Mouse (Mus musculus) ES-E14 (cell line): Measurements from ENCODE around the gene Gsta4.

Experiments used
- CHD2 ChIP-seq: IDR thresholded peaks from 2 replicates; pipeline ENCODE4 v1.6.1; 2014; ENCODE audit warnings: mild to moderate bottlenecking, low read depth, low read length, inconsistent platforms
- HCFC1 ChIP-seq: IDR thresholded peaks from 2 replicates; pipeline ENCODE4 v1.6.1; 2012; ENCODE audit warnings: low read length, inconsistent platforms, borderline replicate concordance; ENCODE audit not compliant: insufficient read depth
- MAFK ChIP-seq: IDR thresholded peaks from 2 replicates; pipeline ENCODE4 v1.6.1; 2014; ENCODE audit warnings: mild to moderate bottlenecking, low read depth, low read length, inconsistent platforms; ENCODE audit not compliant: insufficient read depth
- ZC3H11A ChIP-seq: IDR thresholded peaks from 2 replicates; pipeline ENCODE4 v1.6.1; 2012; ENCODE audit warnings: low read depth, mild to moderate bottlenecking, inconsistent platforms, low read length, borderline replicate concordance
- ZNF384 ChIP-seq: IDR thresholded peaks from 2 replicates; pipeline ENCODE4 v1.6.1; 2012; ENCODE audit warnings: low read depth, low read length, inconsistent platforms

DNA sequence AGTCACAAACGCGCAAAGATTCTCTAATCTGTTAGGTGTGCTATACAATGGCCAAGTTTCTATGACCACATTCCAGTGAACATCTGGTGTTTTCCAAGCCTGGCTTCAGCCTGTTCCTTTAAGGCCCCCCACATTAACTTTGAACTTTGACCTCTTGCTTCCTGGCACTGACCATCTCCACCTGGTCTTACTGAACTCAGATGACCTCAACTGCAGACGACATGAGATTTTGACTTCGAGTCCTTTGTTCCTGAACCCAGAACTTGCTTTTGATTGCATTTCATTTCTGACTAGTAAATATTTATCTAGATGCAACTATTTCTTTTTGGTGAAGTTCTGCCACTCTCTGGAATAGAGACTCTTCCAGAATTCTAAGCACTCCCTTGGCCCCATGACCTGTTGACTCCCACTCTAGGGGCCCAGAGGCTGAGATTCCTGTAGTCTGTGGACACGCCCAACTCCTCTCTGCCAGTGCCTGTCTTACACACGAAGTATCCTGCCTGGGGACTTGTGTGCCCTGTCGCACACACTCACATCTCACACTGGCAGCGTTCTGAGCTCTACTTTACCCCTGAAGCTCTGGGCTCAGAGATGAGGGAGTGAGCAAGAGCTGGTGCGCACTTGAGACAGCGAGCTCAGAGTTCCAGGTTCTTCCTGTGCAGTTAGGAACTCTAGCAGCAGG is 40.8 kb downstream of the Gsta4 start:
- TF ChIP-seq ZC3H11A (no peak), HCFC1 (no peak), ZNF384 (no peak), CHD2 (no peak), MAFK (no peak)
